Comparison of ENCODE assay signal across 9 mouse cellular contexts in the genomic region with DNA sequence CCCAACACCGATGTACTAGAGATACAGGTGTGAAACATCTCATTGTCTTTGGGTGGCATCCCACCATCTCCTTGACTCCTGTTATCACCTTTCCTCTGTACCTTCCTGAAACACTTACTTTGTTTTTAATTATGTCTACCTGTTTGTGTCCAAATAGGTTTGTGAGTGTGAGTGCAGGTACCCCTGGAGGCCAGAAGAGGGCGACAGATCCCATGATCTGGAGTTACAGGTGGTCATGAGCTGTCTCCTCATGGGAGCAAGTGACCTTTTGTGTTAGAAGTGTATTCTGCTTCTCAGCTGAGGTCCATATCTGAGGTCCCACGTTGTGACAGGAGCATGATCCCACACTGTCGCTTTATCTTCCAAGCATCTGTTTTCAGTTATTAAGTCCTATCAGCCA. TPM values are rescaled to one million over a fixed set of nuclear protein-coding genes. Genes with fewer than 3 reads are reported as not detected.
DNase-seq lines count a peak whose midpoint lies in the region; ATAC-seq and TF ChIP-seq lines count a peak whose summit lies in the region.
"Had no signal": no experiment of that assay in that cellular context is flagged by ENCODE, and none has a peak within 500 bp of the region (broad histone marks: within the 10 kb centered on the region; RNA-seq: fewer than 3 reads in every experiment).

No protein-coding gene starts in this region.

- no peak overlapping the region for H3K4me3 ChIP-seq in liver, embryonic 11.5 days (ENCODE audit: low read depth, low read length)
- H3K4me3 ChIP-seq in liver, embryonic 14.5 days (ENCODE audit: insufficient read depth in 1 of 2, low read depth in 2 of 2, low read length in 2 of 2) = no peak overlapping the region

- H3K27me3 ChIP-seq in liver, embryonic 11.5 days (replicated peaks; ENCODE audit: control insufficient read depth, insufficient read depth, low read length) = no peaks in the 10 kb centered on the region
- H3K27me3 ChIP-seq in liver, embryonic 14.5 days (ENCODE audit: control insufficient read depth, insufficient read depth, low read length) = no peaks in the 10 kb centered on the region

- 44% methylated on average over 4 of the region's 4 CpGs for WGBS in liver, embryonic 11.5 days
- WGBS in liver, embryonic 14.5 days (ENCODE audit: insufficient replicate concordance) = 39% methylated on average over 4 of the region's 4 CpGs

- no peak for TF ChIP-seq EP300 in liver, embryonic 14.5 days (IDR thresholded peaks at IDR 0.05; ENCODE audit: low read depth)

- no peaks in the 10 kb centered on the region for H3K36me3 ChIP-seq in liver, embryonic 11.5 days (ENCODE audit: control insufficient read depth, insufficient read depth, low read length)
- H3K36me3 ChIP-seq in liver, embryonic 14.5 days (replicated peaks; ENCODE audit: control insufficient read depth, insufficient read depth, low read depth) = no peaks in the 10 kb centered on the region

- DNase-seq in CD4-positive, CD25-positive, alpha-beta regulatory T cell, adult 2 months (ENCODE audit: low read depth, low spot score) = peak; percentile 46
- peak; percentile 7 for DNase-seq in liver
- DNase-seq in liver, embryonic 11.5 days (ENCODE audit: low spot score) = no peak
- peak; percentile 29 to 52 for DNase-seq in adrenal gland, postnatal 36 days
- no peak for DNase-seq in liver, embryonic 14.5 days (ENCODE audit: low read depth in 3 of 3, low spot score in 3 of 3)
- no peak for DNase-seq in cerebellum, adult 18-20 months

- no peak for ATAC-seq in CD4-positive, CD25-positive, alpha-beta regulatory T cell, adult 4 months
- ATAC-seq in liver, embryonic 11.5 days (replicated peaks; ENCODE audit: low FRiP score) = no peak
- no peak for ATAC-seq in liver, embryonic 14.5 days (ENCODE audit: insufficient read depth)
- ATAC-seq in erythroblast, adult 5-6 weeks (replicated peaks; ENCODE audit: low FRiP score, poor library complexity, severe bottlenecking) = no peak

- H3K27ac ChIP-seq in liver, embryonic 11.5 days (ENCODE audit: low read depth, low read length) = no peak overlapping the region
- no peak overlapping the region for H3K27ac ChIP-seq in liver, embryonic 14.5 days

- TF ChIP-seq CTCF in liver, embryonic 14.5 days (IDR thresholded peaks at IDR 0.05; ENCODE audit: low read depth) = peak; percentile 68

- H3K4me2 ChIP-seq in liver, embryonic 11.5 days = no peak overlapping the region
- H3K4me2 ChIP-seq in liver, embryonic 14.5 days (ENCODE audit: low read depth) = no peak overlapping the region
- H3K4me2 ChIP-seq: midbrain, embryonic 11.5 days had no signal

- no peaks in the 10 kb centered on the region for H3K4me1 ChIP-seq in liver, embryonic 11.5 days (replicated peaks; ENCODE audit: control insufficient read depth, insufficient read depth, low read length)
- H3K4me1 ChIP-seq in liver, embryonic 14.5 days (replicated peaks; ENCODE audit: control insufficient read depth in 2 of 2, insufficient read depth in 2 of 2, low read length in 1 of 2) = no peaks in the 10 kb centered on the region

- H3K9ac ChIP-seq in liver, embryonic 11.5 days (ENCODE audit: low read depth, low read length) = no peak overlapping the region
- H3K9ac ChIP-seq in liver, embryonic 14.5 days (replicated peaks) = no peak overlapping the region

- H3K9me3 ChIP-seq in liver, embryonic 11.5 days (ENCODE audit: control insufficient read depth, low read length) = no peaks in the 10 kb centered on the region
- H3K9me3 ChIP-seq in liver, embryonic 14.5 days (ENCODE audit: control insufficient read depth, low read length) = no peaks in the 10 kb centered on the region

RNA-seq across cellular contexts. Expression of a gene that starts 22.6 kb away (rescaled TPM):
- under 1 TPM in 1 of 2 experiments, not detected in 1; 0.16 TPM for polyA plus RNA-seq in CD4-positive, CD25-positive, alpha-beta regulatory T cell, adult 4 months (2017; shearing (Covaris generic))
- 0.88 and 1.5 TPM in 2 replicates for polyA plus RNA-seq in liver, embryonic 11.5 days (2014; fragmentation: Nextera tagmentation; extraction: Ambion mirVana)
- 1 to 10 TPM; 3.1 to 3.4 TPM for total RNA-seq in adrenal gland, postnatal 36 days (2021)
- 0.01 TPM in 1 of 2 replicates, not detected in the other for polyA plus RNA-seq in liver, embryonic 14.5 days (2012; rRNA removed)
- 0.11 TPM in 1 of 2 replicates, not detected in the other for polyA plus RNA-seq in liver, embryonic 14.5 days (2014; fragmentation: Nextera tagmentation; extraction: Ambion mirVana)
- total RNA-seq in erythroblast, adult 5-6 weeks (2015; ENCODE audit: low replicate concordance) = not detected in 2 replicates
- 0.14 TPM in 1 of 2 replicates, not detected in the other for total RNA-seq in erythroblast, adult 5-6 weeks (2017; ENCODE audit: low replicate concordance)

Comparison
In these comparisons a context has a peak if more than half of its experiments do, and no peak if none do; other contexts are left out.
1. DNase-seq: peak in CD4-positive, CD25-positive, alpha-beta regulatory T cell, adult 2 months (single experiment), liver (single experiment) and adrenal gland, postnatal 36 days (2 of 2); none in liver, embryonic 11.5 days (single experiment), liver, embryonic 14.5 days (0 of 3) and cerebellum, adult 18-20 months (0 of 2).